Mouse (Mus musculus) B cell, adult 2 months (primary cell): ENCODE measurements around the gene Crim1.

ENCODE experiments used
- DNase-seq, 2 experiments: peaks; one replicate each; pipeline ENCODE4 v3.0.0; 2022

Gene Crim1

GRCm38 (mm10) chr17:78335250-78335649 is 135.2 kb downstream of the Crim1 start:
- DNase-seq: no peak

GRCm38 (mm10) chr17:78343688-78344087 is 143.6 kb downstream of the Crim1 start:
- DNase-seq: no peak

- DNase-seq: no peak
These were observed 147.2 kb downstream of the Crim1 start for GRCm38 (mm10) chr17:78347111-78347801.

- DNase-seq: peak; percentile 56 to 61
These were observed 151.8 kb downstream of the Crim1 start for GRCm38 (mm10) chr17:78351676-78352499.

- no peak for DNase-seq
These were observed 152.4 kb downstream of the Crim1 start for GRCm38 (mm10) chr17:78352500-78352855.

GRCm38 (mm10) chr17:78354411-78354810 is 154.4 kb downstream of the Crim1 start:
- no peak for DNase-seq

- no peak for DNase-seq
These were observed 154.8 kb downstream of the Crim1 start for GRCm38 (mm10) chr17:78354871-78355270.

GRCm38 (mm10) chr17:78355611-78356010 is 155.6 kb downstream of the Crim1 start:
- DNase-seq: no peak

GRCm38 (mm10) chr17:78357753-78358152 is 157.7 kb downstream of the Crim1 start:
- no peak for DNase-seq

GRCm38 (mm10) chr17:78358251-78358726 is 158.2 kb downstream of the Crim1 start:
- no peak for DNase-seq

- DNase-seq: peak; percentile 72 to 77
These were observed 162.1 kb downstream of the Crim1 start for GRCm38 (mm10) chr17:78361939-78362728.

GRCm38 (mm10) chr17:78364555-78365302 is 164.7 kb downstream of the Crim1 start:
- DNase-seq: peak; percentile 9 to 11

GRCm38 (mm10) chr17:78366070-78366469 is 166.0 kb downstream of the Crim1 start:
- DNase-seq: no peak

- no peak for DNase-seq
These were observed 168.4 kb downstream of the Crim1 start for GRCm38 (mm10) chr17:78368481-78368880.

GRCm38 (mm10) chr17:78370445-78370844 is 170.4 kb downstream of the Crim1 start:
- DNase-seq: peak; percentile 27 to 36

- DNase-seq: no peak
These were observed 173.1 kb downstream of the Crim1 start for GRCm38 (mm10) chr17:78373174-78373573.

- no peak for DNase-seq
These were observed 173.8 kb downstream of the Crim1 start for GRCm38 (mm10) chr17:78373849-78374248.

GRCm38 (mm10) chr17:78374756-78375155 is 174.7 kb downstream of the Crim1 start:
- DNase-seq: no peak

- no peak for DNase-seq
These were observed 176.5 kb downstream of the Crim1 start for GRCm38 (mm10) chr17:78376587-78376986.

GRCm38 (mm10) chr17:78379079-78379729 is 179.2 kb downstream of the Crim1 start:
- no peak for DNase-seq

GRCm38 (mm10) chr17:78379730-78380245 is 179.7 kb downstream of the Crim1 start:
- no peak for DNase-seq

GRCm38 (mm10) chr17:78382321-78382720 is 182.3 kb downstream of the Crim1 start:
- no peak for DNase-seq
